Mouse (Mus musculus) intestine, embryonic 16.5 days (tissue): ENCODE results near the gene Hint1. TPM values are rescaled to one million over a fixed set of nuclear protein-coding genes. Genes with fewer than 3 reads are reported as not detected.

Experiments used
- ATAC-seq: fragments of 200-750 bp; cut with Nextera tagmentation; 2 replicates; pipeline ENCODE4 v1.8.0; 2017; ENCODE audit warnings: moderate TSS enrichment, moderate library complexity
- H3K27ac ChIP-seq: fragments of 300-500 bp; sonication (generic); 2 replicates; pipeline ENCODE4 v1.5.1; 2014; ENCODE audit warnings: mild to moderate bottlenecking, low read length
- H3K27me3 ChIP-seq: fragments of 300-500 bp; sonication (generic); replicated peaks from 2 replicates; pipeline ENCODE4 v1.6.1; 2014; ENCODE audit warnings: low read length, control low read depth, mixed read lengths; ENCODE audit not compliant: control insufficient read depth, insufficient read depth
- H3K36me3 ChIP-seq: fragments of 300-500 bp; sonication (generic); 2 replicates; pipeline ENCODE4 v1.6.1; 2014; ENCODE audit warnings: low read length, control low read depth; ENCODE audit not compliant: control insufficient read depth, insufficient read depth
- H3K4me1 ChIP-seq: fragments of 300-500 bp; sonication (generic); 2 replicates; pipeline ENCODE4 v1.6.1; 2014; ENCODE audit warnings: low read length, control low read depth, mixed read lengths; ENCODE audit not compliant: control insufficient read depth, insufficient read depth
- H3K4me2 ChIP-seq: fragments of 300-500 bp; sonication (generic); 2 replicates; pipeline ENCODE4 v1.6.1; 2014; ENCODE audit warnings: low read depth, low read length, control low read depth
- H3K4me3 ChIP-seq: fragments of 300-500 bp; sonication (generic); 2 replicates; pipeline ENCODE4 v1.5.1; 2014; ENCODE audit warnings: mild to moderate bottlenecking, low read length
- H3K9ac ChIP-seq: fragments of 300-500 bp; sonication (generic); 2 replicates; pipeline ENCODE4 v1.6.1; 2014; ENCODE audit warnings: low read depth, low read length
- H3K9me3 ChIP-seq: fragments of 300-500 bp; sonication (generic); 2 replicates; pipeline ENCODE4 v1.6.1; 2016; ENCODE audit warnings: low read length, control low read depth; ENCODE audit not compliant: control insufficient read depth
- WGBS: fragments of 180-500 bp; shearing (Covaris S2); extraction: QIAGEN DNeasy Blood & Tissue Kit; methylation state at CpG from one replicate; pipeline ENCODE4 v1.1.7; 2014; 5-methylcytosine and 5-hydroxymethylcytosine counted together
- polyA plus RNA-seq: library from polyadenylated mRNA; unstranded; fragments of >200 nt; fragmentation: Nextera tagmentation; extraction: Ambion mirVana; gene quantifications from 2 replicates; pipeline ENCODE4 v1.2.1, GENCODE M21; 2015

Gene Hint1
- polyA plus RNA-seq, 1 experiment from 2014 or later, result 732 TPM

DNA sequence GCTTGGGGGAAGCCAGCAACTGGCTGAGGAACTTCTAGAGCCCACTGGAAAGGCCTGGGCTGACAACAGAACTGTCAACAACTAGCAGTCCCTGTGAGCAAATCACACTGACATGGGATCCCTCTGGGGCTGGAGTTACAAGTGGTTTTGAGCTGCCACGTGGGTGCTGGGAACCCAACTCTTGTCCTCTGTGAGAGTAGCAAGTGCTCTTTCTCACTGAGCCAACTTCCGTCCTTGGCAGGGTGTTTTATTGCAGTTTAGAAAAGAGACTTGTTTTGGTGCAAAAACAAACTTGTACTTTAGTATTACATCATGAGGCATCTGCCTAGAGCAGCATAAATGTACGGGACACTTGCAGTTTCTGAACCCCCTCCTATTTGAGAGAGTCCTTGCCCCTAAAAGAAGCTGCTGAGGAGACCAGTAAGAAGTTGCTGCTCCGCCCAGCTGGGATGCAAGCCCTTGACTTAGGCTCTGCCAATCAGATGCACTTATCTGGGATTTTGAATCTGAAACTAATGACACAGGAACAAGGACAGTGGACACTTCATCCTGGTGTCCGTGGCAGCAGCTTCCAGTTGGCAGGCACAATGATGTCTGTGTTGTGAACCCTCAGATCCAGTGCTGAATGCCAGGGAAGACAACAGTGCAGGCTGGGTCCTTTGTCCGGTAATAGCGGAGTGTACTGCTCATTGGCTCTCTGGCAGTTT lies 5.8 kb downstream of the Hint1 start:
- no peak for ATAC-seq

DNA sequence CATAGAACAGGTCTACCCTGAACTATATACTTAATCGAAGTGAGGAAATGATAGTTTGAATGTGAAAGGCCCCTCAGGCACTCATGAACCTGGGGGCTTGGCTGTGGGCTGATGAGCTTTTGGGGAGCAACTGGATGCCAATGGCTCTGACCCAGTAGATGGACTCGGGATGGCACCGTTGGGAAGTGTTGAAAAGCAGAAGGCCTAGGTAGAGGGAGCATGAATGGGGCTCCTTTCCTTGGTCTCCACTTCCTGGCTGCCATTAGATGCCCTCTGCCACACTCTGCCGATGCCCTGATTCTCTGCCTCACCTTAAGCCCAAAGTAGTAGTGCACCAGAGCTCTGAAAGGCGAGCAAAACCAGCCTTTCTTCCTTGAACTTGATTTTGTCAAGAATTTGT lies 9.8 kb downstream of the Hint1 start:
- no peak for ATAC-seq
- Histone ChIP-seq H3K4me3 (no peak overlapping the region), H3K4me1 (peaks cover 5% of the 10 kb centered on the region), H3K27me3 (no peaks in the 10 kb centered on the region), H3K9ac (no peak overlapping the region), H3K9me3 (no peaks in the 10 kb centered on the region), H3K27ac (no peak overlapping the region), H3K36me3 (peaks cover 7% of the 10 kb centered on the region; the same call in 1 of the 2 replicates), H3K4me2 (no peak overlapping the region)
- WGBS, result 91% methylated on average over 5 of the region's 5 CpGs

More for the DNA sequence above, 5.8 kb downstream of the Hint1 start:
- 75% methylated on average over 7 of the region's 7 CpGs for WGBS
- no peak overlapping the region for H3K4me3 ChIP-seq
- H3K9ac ChIP-seq, result no peak overlapping the region
- H3K4me2 ChIP-seq, result no peak overlapping the region
- no peaks in the 10 kb centered on the region for H3K9me3 ChIP-seq
- no peak overlapping the region for H3K27ac ChIP-seq
- peaks cover 7% of the 10 kb centered on the region; the same call in 1 of the 2 replicates for H3K36me3 ChIP-seq
- no peaks in the 10 kb centered on the region for H3K27me3 ChIP-seq
- peaks cover 14% of the 10 kb centered on the region; the same call in 1 of the 2 replicates for H3K4me1 ChIP-seq

DNA sequence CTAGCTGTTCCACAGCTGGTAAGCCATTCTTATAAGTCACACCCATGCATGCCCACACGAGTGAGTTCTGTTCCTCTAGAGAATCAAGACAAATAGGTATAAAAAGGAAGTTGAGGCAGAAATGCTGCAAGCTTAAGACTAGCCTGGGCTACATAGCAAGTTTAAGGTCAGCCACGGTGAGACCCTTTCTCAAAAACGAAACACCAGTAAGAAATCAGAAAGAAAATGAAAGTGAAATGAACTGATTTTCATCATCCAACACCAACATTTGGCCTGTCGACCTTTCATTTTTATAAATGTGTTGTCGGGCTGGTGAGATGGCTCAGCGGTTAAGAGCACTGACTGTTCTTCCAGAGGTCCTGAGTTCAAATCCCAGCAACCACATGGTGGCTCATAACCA lies 12.7 kb downstream of the Hint1 start:
- Histone ChIP-seq H3K4me2 (no peak overlapping the region), H3K4me1 (peaks cover 12% of the 10 kb centered on the region), H3K9ac (no peak overlapping the region), H3K27me3 (no peaks in the 10 kb centered on the region), H3K9me3 (no peaks in the 10 kb centered on the region), H3K36me3 (peaks cover 1% of the 10 kb centered on the region; the same call in 1 of the 2 replicates), H3K4me3 (no peak overlapping the region), H3K27ac (no peak overlapping the region)
- 76% methylated on average over 6 of the region's 6 CpGs for WGBS
- no peak for ATAC-seq

DNA sequence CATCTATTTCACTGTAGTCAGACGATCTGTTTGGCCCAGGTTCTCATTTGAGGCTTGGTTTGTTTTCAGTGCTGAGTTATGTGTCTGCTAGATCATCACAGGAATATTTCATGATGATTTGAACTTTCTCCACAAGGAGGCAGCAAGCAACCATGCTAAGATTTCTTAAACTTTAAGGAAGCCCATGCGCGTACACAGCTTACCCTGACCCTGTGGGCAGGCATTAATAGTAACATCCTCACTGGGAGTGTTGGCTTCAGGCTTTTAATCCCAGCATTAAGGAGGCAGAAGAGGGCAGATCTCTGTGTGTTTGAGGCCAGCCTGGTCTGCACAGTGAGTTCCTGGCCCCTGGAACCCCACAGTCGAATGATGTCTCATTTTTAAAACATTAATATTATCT lies 13.3 kb downstream of the Hint1 start:
- no peaks in the 10 kb centered on the region for H3K36me3 ChIP-seq
- 26% methylated on average over 4 of the region's 4 CpGs for WGBS
- H3K27ac ChIP-seq, result no peak overlapping the region
- H3K4me2 ChIP-seq, result no peak overlapping the region
- H3K4me1 ChIP-seq, result peaks cover 12% of the 10 kb centered on the region
- H3K4me3 ChIP-seq, result no peak overlapping the region
- peak; percentile 61 for ATAC-seq
- H3K9me3 ChIP-seq, result no peaks in the 10 kb centered on the region
- no peak overlapping the region for H3K9ac ChIP-seq
- H3K27me3 ChIP-seq, result no peaks in the 10 kb centered on the region

DNA sequence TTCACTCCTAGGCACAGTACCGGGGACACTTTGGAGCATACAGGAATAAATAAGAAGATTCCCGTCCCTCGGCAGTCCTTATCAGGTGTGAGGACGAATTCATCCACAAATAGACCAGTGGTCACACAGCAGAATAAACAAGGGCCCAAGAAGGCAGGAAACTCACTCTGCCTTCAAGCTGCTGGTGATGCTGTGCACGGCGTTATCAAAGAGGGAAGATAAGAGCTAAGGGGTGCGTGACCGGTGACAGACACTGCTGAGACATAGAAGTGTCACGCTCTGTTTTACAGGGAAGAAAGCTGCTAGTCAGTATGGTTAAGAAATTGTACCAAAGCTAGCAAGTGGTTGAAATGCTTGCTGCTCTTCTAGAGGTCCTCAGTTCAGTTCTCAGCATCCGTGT lies 13.7 kb downstream of the Hint1 start:
- ATAC-seq, result 0 out of 2 replicates have a peak, but pooled peaks have one; percentile 16
- Histone ChIP-seq H3K4me1 (peaks cover 16% of the 10 kb centered on the region), H3K9ac (no peak overlapping the region), H3K4me3 (no peak overlapping the region), H3K27ac (no peak overlapping the region), H3K9me3 (no peaks in the 10 kb centered on the region), H3K27me3 (no peaks in the 10 kb centered on the region), H3K36me3 (no peaks in the 10 kb centered on the region), H3K4me2 (no peak overlapping the region)
- 54% methylated on average over 10 of the region's 10 CpGs for WGBS

DNA sequence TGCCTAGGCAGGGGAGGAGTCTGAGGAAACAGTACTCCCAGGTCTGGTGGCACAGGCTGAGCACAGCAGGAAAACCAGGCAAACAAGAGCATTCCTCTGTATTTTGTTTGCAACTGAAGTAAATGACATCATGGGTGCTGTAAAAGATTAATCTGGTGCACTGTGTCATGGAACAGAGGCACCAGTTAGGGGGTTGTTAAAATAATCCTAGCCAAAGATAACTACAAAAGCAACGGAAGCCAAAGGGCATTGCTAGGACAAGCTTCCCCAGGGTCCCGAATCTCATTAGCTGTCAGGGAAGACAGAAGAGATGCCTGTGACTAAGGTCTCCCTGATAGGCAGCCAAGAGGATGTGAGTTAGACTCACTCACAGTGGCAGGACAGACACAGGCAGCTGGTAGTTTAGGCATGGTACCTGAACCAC lies 14.9 kb downstream of the Hint1 start:
- H3K4me1 ChIP-seq, result peaks cover 18% of the 10 kb centered on the region
- 0 out of 2 replicates have a peak overlapping the region, but pooled peaks have one; percentile 7 for H3K9ac ChIP-seq
- H3K4me3 ChIP-seq, result no peak overlapping the region
- H3K4me2 ChIP-seq, result no peak overlapping the region
- H3K9me3 ChIP-seq, result no peaks in the 10 kb centered on the region
- no peaks in the 10 kb centered on the region for H3K27me3 ChIP-seq
- H3K27ac ChIP-seq, result 0 out of 2 replicates have a peak overlapping the region, but pooled peaks have one; percentile 20
- no peaks in the 10 kb centered on the region for H3K36me3 ChIP-seq
- peak; percentile 51 for ATAC-seq
- WGBS, result 16% methylated on average over 2 of the region's 2 CpGs

DNA sequence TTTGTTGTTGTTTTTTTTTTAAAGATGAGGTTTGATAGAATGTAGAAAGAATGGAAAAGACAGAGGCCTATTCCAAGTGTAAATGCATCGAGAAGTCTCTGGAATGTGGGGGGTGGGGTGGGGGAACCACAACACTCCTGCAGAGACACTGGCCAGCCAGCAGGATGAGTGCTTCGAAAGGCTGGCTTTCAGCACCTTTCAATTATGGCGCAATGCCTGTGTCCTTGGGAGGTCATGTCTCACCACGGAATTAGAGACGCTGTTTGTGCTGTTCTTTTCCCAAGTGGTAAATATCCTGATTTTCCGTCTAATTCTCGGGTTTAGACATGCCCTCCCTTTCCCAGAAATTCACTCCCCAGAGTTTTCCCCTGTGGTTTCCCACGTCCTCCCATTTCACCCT lies 16.5 kb downstream of the Hint1 start:
- Histone ChIP-seq H3K9me3 (no peaks in the 10 kb centered on the region), H3K9ac (no peak overlapping the region), H3K4me2 (no peak overlapping the region), H3K4me1 (peaks cover 18% of the 10 kb centered on the region), H3K27ac (no peak overlapping the region), H3K36me3 (no peaks in the 10 kb centered on the region), H3K4me3 (no peak overlapping the region), H3K27me3 (no peaks in the 10 kb centered on the region)
- WGBS, result 34% methylated on average over 8 of the region's 8 CpGs
- no peak for ATAC-seq

DNA sequence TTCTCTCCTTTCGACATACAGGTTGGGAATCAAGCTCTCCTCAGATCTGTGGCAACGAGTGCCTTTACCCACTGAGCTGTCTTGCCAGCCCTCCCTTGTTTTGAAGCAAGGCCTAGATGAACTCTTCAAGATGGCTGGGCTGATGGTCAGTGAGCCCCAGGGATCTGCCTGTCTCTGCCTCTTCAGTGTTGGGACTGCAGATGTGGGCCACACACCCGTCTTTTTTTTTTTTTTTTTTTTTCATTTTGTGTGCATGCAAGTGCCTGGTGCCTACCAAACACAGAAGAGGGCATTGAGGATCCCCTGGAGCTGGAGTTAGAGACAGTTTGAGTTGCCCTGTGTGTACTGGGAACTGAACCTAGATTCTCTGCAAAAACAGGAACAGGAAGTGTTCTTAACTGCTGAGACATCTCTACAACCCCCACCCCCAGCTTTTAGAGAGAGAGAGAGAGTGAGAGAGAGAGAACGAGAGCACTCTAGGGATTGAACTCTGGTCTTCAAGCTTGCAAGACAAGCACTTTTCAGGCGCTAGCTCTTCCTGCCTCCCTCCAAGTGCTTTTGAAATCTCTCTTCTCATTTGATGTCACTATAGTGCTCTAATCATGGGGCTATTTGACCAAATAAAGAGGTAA lies 18.1 kb downstream of the Hint1 start:
- H3K27ac ChIP-seq, result peak overlapping the region; percentile 85
- no peak overlapping the region for H3K4me3 ChIP-seq
- no peak overlapping the region for H3K4me2 ChIP-seq
- no peaks in the 10 kb centered on the region for H3K9me3 ChIP-seq
- no peaks in the 10 kb centered on the region for H3K36me3 ChIP-seq
- peaks cover 18% of the 10 kb centered on the region for H3K4me1 ChIP-seq
- WGBS, result 79% methylated on average over 5 of the region's 5 CpGs
- H3K9ac ChIP-seq, result no peak overlapping the region
- no peaks in the 10 kb centered on the region for H3K27me3 ChIP-seq
- ATAC-seq, result 0 out of 2 replicates have a peak, but pooled peaks have one; percentile 2

DNA sequence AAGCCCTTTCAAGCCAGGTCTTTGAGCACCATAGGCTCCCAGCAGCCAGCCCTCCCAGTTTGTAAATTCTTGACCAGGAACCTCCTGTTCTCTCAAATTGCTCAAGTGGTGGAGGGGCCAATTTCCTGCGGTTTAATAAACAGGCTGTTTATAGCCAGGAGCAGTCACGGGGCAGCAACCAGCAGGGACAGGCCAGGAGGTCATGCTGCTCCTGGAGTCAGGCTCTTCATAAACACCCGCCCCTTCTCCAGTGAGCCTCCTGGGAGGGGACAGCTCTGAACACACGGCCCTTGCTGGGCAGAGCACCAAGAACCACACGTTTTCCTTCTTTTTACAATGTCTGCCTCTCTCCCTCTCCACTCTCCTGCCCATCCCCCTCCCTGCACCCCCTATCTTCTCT lies 18.8 kb downstream of the Hint1 start:
- Histone ChIP-seq H3K4me1 (peaks cover 18% of the 10 kb centered on the region), H3K9me3 (no peaks in the 10 kb centered on the region), H3K36me3 (no peaks in the 10 kb centered on the region), H3K4me2 (no peak overlapping the region), H3K27me3 (no peaks in the 10 kb centered on the region), H3K9ac (no peak overlapping the region), H3K4me3 (no peak overlapping the region), H3K27ac (peak overlapping the region; percentile 85)
- ATAC-seq, result peak; percentile 84
- 15% methylated on average over 5 of the region's 5 CpGs for WGBS
